9 mouse cellular contexts compared by ENCODE assay signal in the genomic region with DNA sequence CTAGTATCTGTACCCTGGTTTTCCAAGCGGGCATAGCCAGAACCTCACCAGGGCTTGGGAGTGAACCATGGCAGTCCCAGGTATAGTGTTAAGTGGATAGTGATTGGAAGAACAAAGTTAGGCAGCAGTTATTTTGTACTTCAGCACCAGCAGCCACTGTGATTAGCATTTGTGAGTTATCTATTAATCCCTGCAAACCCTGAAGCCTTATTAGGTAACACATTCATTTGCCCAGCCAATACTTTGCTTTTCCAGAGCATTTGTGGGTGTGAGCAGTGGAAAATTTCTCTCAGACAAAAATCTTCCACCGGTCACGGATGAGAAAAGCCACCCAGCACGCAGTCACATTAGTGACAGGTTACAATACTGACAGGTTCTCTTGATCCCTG. TPM values are rescaled to one million over a fixed set of nuclear protein-coding genes. Genes with fewer than 3 reads are reported as not detected.
DNase-seq lines count a peak whose midpoint lies in the region; ATAC-seq lines count a peak whose summit lies in the region.
"Had no signal": no experiment of that assay in that cellular context is flagged by ENCODE, and none has a peak within 500 bp of the region (broad histone marks: within the 10 kb centered on the region; RNA-seq: fewer than 3 reads in every experiment).

No protein-coding gene starts in this region.

- H3K4me1 ChIP-seq in liver, embryonic 12.5 days, result peaks cover 6% of the 10 kb centered on the region; the same call in 1 of the 2 replicates
- H3K4me1 ChIP-seq in liver, embryonic 11.5 days (replicated peaks; ENCODE audit: control insufficient read depth, insufficient read depth, low read length), result peaks cover 2% of the 10 kb centered on the region; the same call in 1 of the 2 replicates
- H3K4me1 ChIP-seq in liver, embryonic 15.5 days (replicated peaks), result 0 out of 2 replicates have a peak, but pooled peaks cover 4% of the 10 kb centered on the region
- H3K4me1 ChIP-seq in hindbrain, embryonic 10.5 days (replicated peaks), result 0 out of 2 replicates have a peak, but pooled peaks cover 4% of the 10 kb centered on the region

- no peak overlapping the region for H3K4me2 ChIP-seq in liver, embryonic 12.5 days
- H3K4me2 ChIP-seq in liver, embryonic 11.5 days, result no peak overlapping the region
- H3K4me2 ChIP-seq in liver, embryonic 15.5 days, result no peak overlapping the region

- no peaks in the 10 kb centered on the region for H3K9me3 ChIP-seq in liver, embryonic 12.5 days (replicated peaks)
- H3K9me3 ChIP-seq in liver, embryonic 11.5 days (ENCODE audit: control insufficient read depth, low read length), result no peaks in the 10 kb centered on the region
- no peaks in the 10 kb centered on the region for H3K9me3 ChIP-seq in liver, embryonic 15.5 days (replicated peaks)
- no peaks in the 10 kb centered on the region for H3K9me3 ChIP-seq in hindbrain, embryonic 10.5 days

- no peaks in the 10 kb centered on the region for H3K27me3 ChIP-seq in liver, embryonic 12.5 days (replicated peaks)
- H3K27me3 ChIP-seq in liver, embryonic 11.5 days (replicated peaks; ENCODE audit: control insufficient read depth, insufficient read depth, low read length), result no peaks in the 10 kb centered on the region
- H3K27me3 ChIP-seq in liver, embryonic 15.5 days, result no peaks in the 10 kb centered on the region
- H3K27me3 ChIP-seq in hindbrain, embryonic 10.5 days (ENCODE audit: insufficient read depth, poor library complexity, severe bottlenecking), result no peaks in the 10 kb centered on the region

- no peak overlapping the region for H3K4me3 ChIP-seq in liver, embryonic 12.5 days
- H3K4me3 ChIP-seq in liver, embryonic 11.5 days (ENCODE audit: low read depth, low read length), result no peak overlapping the region
- no peak overlapping the region for H3K4me3 ChIP-seq in liver, embryonic 15.5 days (replicated peaks)
- no peak overlapping the region for H3K4me3 ChIP-seq in hindbrain, embryonic 10.5 days

- no peak overlapping the region for H3K9ac ChIP-seq in liver, embryonic 12.5 days
- H3K9ac ChIP-seq in liver, embryonic 11.5 days (ENCODE audit: low read depth, low read length), result no peak overlapping the region
- H3K9ac ChIP-seq in liver, embryonic 15.5 days, result no peak overlapping the region

- no peak for DNase-seq in frontal cortex, postnatal 14 days (ENCODE audit: low spot score in 2 of 2)
- no peak for DNase-seq in liver, embryonic 11.5 days (ENCODE audit: low spot score)
- peak; percentile 77 to 94 for DNase-seq in kidney, adult 8-10 months
- DNase-seq in hindbrain, embryonic 10.5 days (ENCODE audit: low spot score), result no peak
- DNase-seq in left cerebral cortex, postnatal 25 days (ENCODE audit: low spot score in 2 of 2), result no peak

- intact Hi-C loops in left cerebral cortex, postnatal 25 days (cut with DNase I), result loop anchor here (5.0 kb wide), 1 partner anchor 60 kb away; no protein-coding TSS in a partner anchor

- H3K27ac ChIP-seq in liver, embryonic 12.5 days, result no peak overlapping the region
- H3K27ac ChIP-seq in liver, embryonic 11.5 days (ENCODE audit: low read depth, low read length), result no peak overlapping the region
- no peak overlapping the region for H3K27ac ChIP-seq in liver, embryonic 15.5 days (replicated peaks)
- H3K27ac ChIP-seq in hindbrain, embryonic 10.5 days, result no peak overlapping the region
- H3K27ac ChIP-seq: stomach, postnatal 0 days had no signal

- whole genome bisulfite sequencing in liver, embryonic 12.5 days (ENCODE audit: insufficient replicate concordance), result 47% methylated on average over 4 of the region's 4 CpGs
- WGBS in liver, embryonic 11.5 days, result 58% methylated on average over 4 of the region's 4 CpGs
- WGBS in liver, embryonic 15.5 days (ENCODE audit: insufficient replicate concordance), result 48% methylated on average over 4 of the region's 4 CpGs
- WGBS in hindbrain, embryonic 10.5 days, result 79% methylated on average over 4 of the region's 4 CpGs

- no peaks in the 10 kb centered on the region for H3K36me3 ChIP-seq in liver, embryonic 12.5 days
- H3K36me3 ChIP-seq in liver, embryonic 11.5 days (ENCODE audit: control insufficient read depth, insufficient read depth, low read length), result no peaks in the 10 kb centered on the region
- H3K36me3 ChIP-seq in liver, embryonic 15.5 days (replicated peaks), result no peaks in the 10 kb centered on the region
- no peaks in the 10 kb centered on the region for H3K36me3 ChIP-seq in hindbrain, embryonic 10.5 days

- ATAC-seq in frontal cortex, adult (ENCODE audit: low TSS enrichment), result 0 out of 2 replicates have a peak, but pooled peaks have one; percentile 5
- ATAC-seq in liver, embryonic 12.5 days, result peak; percentile 3; the same call in 1 of the 2 replicates
- ATAC-seq in liver, embryonic 11.5 days (replicated peaks; ENCODE audit: low FRiP score), result no peak
- ATAC-seq in liver, embryonic 15.5 days (ENCODE audit: insufficient read depth), result peak; percentile 52

RNA-seq across cellular contexts. Expression of gene Ptprb, which starts 7.9 kb away (rescaled TPM):
- polyA plus RNA-seq in liver, embryonic 12.5 days (2016; fragmentation: Nextera tagmentation; extraction: Ambion mirVana), result 2.2 and 2.4 TPM in 2 replicates
- 2.2 and 2.7 TPM in 2 replicates for polyA plus RNA-seq in liver, embryonic 11.5 days (2014; fragmentation: Nextera tagmentation; extraction: Ambion mirVana)
- 1.6 and 1.7 TPM in 2 replicates for polyA plus RNA-seq in liver, embryonic 15.5 days (2015; fragmentation: Nextera tagmentation; extraction: Ambion mirVana)
- 2.1 and 2.2 TPM in 2 replicates for polyA plus RNA-seq in hindbrain, embryonic 10.5 days (2016; fragmentation: Nextera tagmentation; extraction: Ambion mirVana)
- 10 to 100 TPM; 16.3 to 23.0 TPM for total RNA-seq in left cerebral cortex, postnatal 25 days (2021)

Comparison
In these comparisons a context has a peak if more than half of its experiments do, and no peak if none do; other contexts are left out.
1. DNase-seq: peak in kidney, adult 8-10 months (2 of 2); none in frontal cortex, postnatal 14 days (0 of 2), liver, embryonic 11.5 days (single experiment), hindbrain, embryonic 10.5 days (single experiment) and left cerebral cortex, postnatal 25 days (0 of 2).